Mouse (Mus musculus) erythroblast, embryonic 14.5 days (primary cell): ENCODE data around the gene Ggta1. TPM values are rescaled to one million over a fixed set of nuclear protein-coding genes. Genes with fewer than 3 reads are reported as not detected.

ENCODE experiments used
- H3K27me3 ChIP-seq: 2 replicates; pipeline ENCODE4 v1.6.1; 2012; ENCODE audit warnings: inconsistent platforms; ENCODE audit not compliant: control insufficient read depth
- H3K36me3 ChIP-seq: 2 replicates; pipeline ENCODE4 v1.6.1; 2012; ENCODE audit warnings: mild to moderate bottlenecking, inconsistent platforms; ENCODE audit not compliant: control insufficient read depth
- H3K4me1 ChIP-seq: 2 replicates; pipeline ENCODE4 v1.6.1; 2012; ENCODE audit warnings: inconsistent platforms; ENCODE audit not compliant: control insufficient read depth
- H3K4me3 ChIP-seq: replicated peaks from 2 replicates; pipeline ENCODE3; 2012; ENCODE audit warnings: moderate library complexity, mild to moderate bottlenecking, inconsistent platforms
- H3K9me3 ChIP-seq: 2 replicates; pipeline ENCODE4 v1.6.1; 2012; ENCODE audit warnings: low read length, inconsistent platforms, mixed read lengths; ENCODE audit not compliant: control insufficient read depth
- GATA1 ChIP-seq: IDR thresholded peaks from 2 replicates; pipeline ENCODE4 v1.6.1; 2012; ENCODE audit warnings: low read length, inconsistent platforms, mixed read lengths
- TAL1 ChIP-seq: IDR thresholded peaks from 3 replicates; pipeline ENCODE4 v1.6.1; 2012; ENCODE audit warnings: low read length, inconsistent platforms, mixed read lengths
- polyA plus RNA-seq: library from polyadenylated mRNA; stranded (reverse); fragments of >175 nt; gene quantifications from 2 replicates; pipeline ENCODE4 v1.2.3, GENCODE M21; 2012

Ggta1 gene
- polyA plus RNA-seq, 1 experiment: 0.08 TPM

DNA sequence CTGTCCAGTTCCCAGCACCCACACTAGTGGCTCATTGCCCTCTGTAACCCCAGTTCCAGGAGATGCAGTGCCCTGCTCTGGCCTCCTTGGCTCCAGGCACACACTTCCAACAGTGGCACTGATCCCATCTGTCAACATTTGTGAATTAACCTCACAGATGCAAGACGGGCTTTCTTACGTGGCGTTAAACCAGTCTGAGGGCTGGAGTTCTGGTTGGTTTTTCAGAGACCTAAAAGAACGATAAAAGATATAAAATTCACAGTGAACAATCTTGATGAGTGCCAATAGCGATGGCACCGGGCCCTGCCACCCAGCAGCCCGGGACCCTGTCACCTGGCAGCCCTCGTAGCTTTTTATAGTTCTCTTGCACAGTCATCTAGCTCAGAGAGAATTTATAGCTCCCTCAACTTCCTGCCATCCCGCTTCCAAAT is 77.6 kb downstream of the Ggta1 start:
- H3K4me3 ChIP-seq: no peak overlapping the region
- peaks cover 7% of the 10 kb centered on the region for H3K27me3 ChIP-seq
- no peaks in the 10 kb centered on the region for H3K4me1 ChIP-seq
- no peak for TF ChIP-seq GATA1
- TF ChIP-seq TAL1: no peak
- H3K36me3 ChIP-seq: no peaks in the 10 kb centered on the region
- H3K9me3 ChIP-seq: peaks cover 5% of the 10 kb centered on the region

GRCm38 (mm10) chr2:35379306-35379705 is 83.7 kb downstream of the Ggta1 start:
- peaks cover 6% of the 10 kb centered on the region for H3K27me3 ChIP-seq
- H3K36me3 ChIP-seq: no peaks in the 10 kb centered on the region
- no peak overlapping the region for H3K4me3 ChIP-seq
- no peaks in the 10 kb centered on the region for H3K4me1 ChIP-seq
- H3K9me3 ChIP-seq: no peaks in the 10 kb centered on the region
- TF ChIP-seq TAL1 (no peak), GATA1 (no peak)

DNA sequence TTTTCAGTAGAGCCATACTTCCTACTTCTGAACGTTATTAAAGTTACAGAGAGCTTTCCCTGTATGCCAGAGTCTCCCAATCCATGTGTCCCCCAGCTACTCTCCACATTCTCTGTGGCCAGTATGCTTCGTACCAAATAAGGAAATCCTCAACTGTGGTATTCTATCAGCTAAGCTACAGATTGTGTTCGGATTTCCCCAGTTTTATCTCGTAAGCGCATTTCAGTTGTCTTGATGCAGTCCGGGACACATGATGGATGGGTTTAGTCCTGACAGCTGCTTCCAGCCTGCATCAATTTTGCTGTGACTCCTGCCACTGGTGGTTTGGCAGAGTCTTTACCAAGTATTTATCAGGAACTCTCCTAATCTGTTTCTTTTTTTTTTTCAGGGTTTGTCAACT is 85.4 kb downstream of the Ggta1 start:
- no peak overlapping the region for H3K4me3 ChIP-seq
- TF ChIP-seq GATA1 (no peak), TAL1 (no peak)
- no peaks in the 10 kb centered on the region for H3K4me1 ChIP-seq
- H3K9me3 ChIP-seq: no peaks in the 10 kb centered on the region
- peaks cover 4% of the 10 kb centered on the region for H3K27me3 ChIP-seq
- H3K36me3 ChIP-seq: no peaks in the 10 kb centered on the region

DNA sequence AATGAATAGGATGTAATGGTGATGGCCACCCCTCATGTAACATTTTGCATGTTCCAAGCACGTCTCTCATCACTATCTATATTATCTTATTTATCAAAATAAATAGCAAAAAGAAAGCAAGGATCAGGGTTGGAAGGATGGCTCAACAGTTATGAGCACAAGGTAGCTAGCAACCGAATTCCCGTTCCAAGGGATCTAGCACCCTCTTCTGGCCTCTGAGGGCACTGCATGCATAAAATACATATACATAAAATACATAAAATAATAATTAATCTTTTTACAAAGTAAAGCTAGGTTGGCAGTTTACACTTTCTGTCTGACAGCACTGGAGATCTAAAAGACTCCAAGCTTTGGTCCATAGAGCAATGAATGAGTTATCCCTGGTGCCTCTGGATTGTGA is 90.0 kb downstream of the Ggta1 start:
- no peaks in the 10 kb centered on the region for H3K36me3 ChIP-seq
- H3K4me1 ChIP-seq: no peaks in the 10 kb centered on the region
- TF ChIP-seq TAL1 (no peak), GATA1 (no peak)
- no peaks in the 10 kb centered on the region for H3K9me3 ChIP-seq
- peaks cover 2% of the 10 kb centered on the region for H3K27me3 ChIP-seq
- no peak overlapping the region for H3K4me3 ChIP-seq

DNA sequence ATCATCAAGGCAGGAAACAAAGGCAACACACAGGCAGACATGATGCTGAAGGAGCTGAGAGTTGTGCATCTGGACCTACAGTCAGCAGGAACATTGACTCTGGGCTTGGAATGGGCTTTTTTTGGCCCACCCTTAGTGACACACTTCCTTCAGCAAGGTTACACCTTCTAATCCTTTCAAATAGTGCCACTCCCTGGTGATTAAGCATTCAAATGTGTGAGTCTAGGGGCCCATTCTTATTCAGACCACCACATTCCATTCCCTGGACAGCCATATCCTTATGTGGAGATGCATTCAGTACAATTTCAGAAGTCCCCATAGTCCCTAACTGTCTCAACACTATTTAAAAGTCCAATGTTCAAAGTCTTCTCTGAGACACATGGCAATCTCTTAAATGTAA is 92.3 kb downstream of the Ggta1 start:
- Histone ChIP-seq H3K36me3 (no peaks in the 10 kb centered on the region), H3K4me3 (no peak overlapping the region), H3K27me3 (peaks cover 2% of the 10 kb centered on the region; the same call in 1 of the 2 replicates), H3K4me1 (no peaks in the 10 kb centered on the region), H3K9me3 (no peaks in the 10 kb centered on the region)
- TF ChIP-seq GATA1 (no peak), TAL1 (no peak)

DNA sequence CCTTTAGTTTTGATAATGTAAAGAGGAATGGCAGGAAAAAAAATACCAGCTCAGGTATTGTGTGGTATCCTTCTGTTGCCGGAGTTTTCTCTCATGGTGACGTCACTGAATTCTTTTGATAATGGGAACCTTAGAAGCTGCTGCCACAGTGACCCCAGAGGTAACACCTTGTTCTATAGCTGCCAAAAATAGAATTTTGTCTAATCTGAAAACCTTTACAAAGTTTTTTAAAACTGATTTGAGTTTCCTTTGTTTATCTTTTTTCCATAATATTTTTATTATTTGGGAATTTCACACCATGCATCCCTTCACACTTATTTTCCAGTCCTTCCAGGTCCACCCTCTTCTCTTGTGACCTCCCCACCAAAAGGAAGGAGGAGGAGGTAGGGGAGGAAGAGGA is 95.4 kb downstream of the Ggta1 start, which contains the start of gene 4930568D16Rik:
Gene 4930568D16Rik, minus strand, starts transcription at position 101 of the 400 bp plus-strand sequence.
- no peak within 1 kb of the TSS for H3K4me3 ChIP-seq
- H3K4me1 ChIP-seq: no peaks in the 10 kb centered on the region
- H3K9me3 ChIP-seq: peaks cover 4% of the 10 kb centered on the region
- TF ChIP-seq TAL1: no peak
- no peak for TF ChIP-seq GATA1
- H3K27me3 ChIP-seq: no peaks in the 10 kb centered on the region; the same call in 1 of the 2 replicates
- H3K36me3 ChIP-seq: no peaks in the 10 kb centered on the region

Other genes starting within 250 kb of the Ggta1 start
- 0.36 and 0.62 TPM in 2 replicates for gene Gsn, start 206.9 kb downstream of the Ggta1 start, polyA plus RNA-seq
- gene Stom, start 126.3 kb downstream of the Ggta1 start, polyA plus RNA-seq: 29.1 and 34.6 TPM in 2 replicates
- gene 4930568D16Rik, start 95.5 kb downstream of the Ggta1 start, polyA plus RNA-seq: not detected in 2 replicates
- not detected in 2 replicates for gene 4930402F06Rik, start 66.1 kb downstream of the Ggta1 start, polyA plus RNA-seq
- 0.10 and 0.20 TPM in 2 replicates for gene Dab2ip, start 95.0 kb upstream of the Ggta1 start, polyA plus RNA-seq